Mouse (Mus musculus) cerebellum, adult 8-10 months (tissue): ENCODE measurements around the gene Snx27.

Experiments used
- DNase-seq: peaks from one replicate; pipeline ENCODE4 v3.0.0; 2022

Snx27 gene

DNA sequence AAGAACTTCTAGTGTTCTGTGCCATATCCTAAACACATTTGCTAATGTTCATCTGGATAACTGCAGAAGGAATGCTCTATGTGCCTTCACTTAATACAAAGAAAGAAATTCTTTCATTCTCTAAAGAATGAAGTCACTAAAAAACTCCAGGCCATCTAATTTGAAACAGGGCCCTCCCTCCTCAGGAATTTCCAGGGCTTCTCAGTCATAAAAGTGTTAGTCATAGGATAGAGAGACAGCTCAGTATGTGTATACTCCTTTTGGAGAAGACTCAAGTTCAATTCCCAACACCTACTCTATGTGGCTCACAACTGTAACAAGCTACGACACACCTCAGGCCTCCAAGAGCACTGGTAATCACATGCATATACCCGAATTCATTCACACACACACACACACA, 17.0 kb downstream of the Snx27 start:
- no peak for DNase-seq

DNA sequence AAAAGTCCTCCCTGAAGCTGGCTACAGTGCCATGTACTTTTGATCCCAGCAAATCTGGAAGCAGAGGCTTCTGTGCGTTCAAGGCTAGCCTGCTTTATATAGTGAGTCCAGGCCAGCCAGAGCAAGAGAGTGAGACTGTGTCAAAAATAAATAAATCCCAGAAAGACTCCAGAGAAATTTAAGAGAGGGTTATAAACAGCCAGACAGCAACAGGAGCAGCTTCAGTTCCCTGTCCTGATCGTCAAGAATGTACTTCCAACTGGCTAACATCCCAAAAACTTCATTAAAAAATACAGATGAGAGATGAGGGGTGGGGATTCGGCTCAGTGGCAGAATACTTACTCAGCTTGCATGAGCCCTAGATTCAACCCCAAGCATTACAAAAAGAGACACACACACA, 17.4 kb downstream of the Snx27 start:
- no peak for DNase-seq

DNA sequence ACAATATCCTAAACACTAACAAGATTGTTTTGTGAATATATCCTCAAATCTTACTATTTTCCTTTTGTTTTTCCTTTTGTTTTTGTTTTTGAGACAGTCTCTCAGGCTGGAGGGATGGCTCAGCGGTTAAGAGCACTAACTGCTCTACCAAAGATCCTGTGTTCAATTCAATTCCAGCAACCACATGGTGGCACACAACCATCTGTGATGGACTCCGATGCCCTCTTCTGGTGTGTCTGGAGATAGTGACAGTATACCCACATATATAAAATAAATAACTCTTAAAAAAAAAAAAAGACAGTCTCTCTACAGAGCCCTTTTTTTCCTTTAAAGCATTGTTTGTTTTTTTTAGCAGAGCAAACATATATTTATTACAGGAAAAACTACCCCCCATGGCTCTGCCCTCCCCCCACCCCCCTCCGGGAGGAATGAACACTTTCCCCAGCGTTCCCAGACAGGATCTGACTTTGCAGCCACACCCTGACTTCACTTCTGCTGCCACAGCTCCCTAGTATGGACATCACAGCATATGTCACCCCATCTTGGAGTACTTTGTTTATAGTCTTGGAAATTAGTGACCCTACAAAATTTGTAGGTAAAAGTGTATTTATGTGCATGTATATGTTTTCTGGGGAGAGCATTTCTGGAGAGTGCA, 18.0 kb downstream of the Snx27 start:
- DNase-seq = no peak

DNA sequence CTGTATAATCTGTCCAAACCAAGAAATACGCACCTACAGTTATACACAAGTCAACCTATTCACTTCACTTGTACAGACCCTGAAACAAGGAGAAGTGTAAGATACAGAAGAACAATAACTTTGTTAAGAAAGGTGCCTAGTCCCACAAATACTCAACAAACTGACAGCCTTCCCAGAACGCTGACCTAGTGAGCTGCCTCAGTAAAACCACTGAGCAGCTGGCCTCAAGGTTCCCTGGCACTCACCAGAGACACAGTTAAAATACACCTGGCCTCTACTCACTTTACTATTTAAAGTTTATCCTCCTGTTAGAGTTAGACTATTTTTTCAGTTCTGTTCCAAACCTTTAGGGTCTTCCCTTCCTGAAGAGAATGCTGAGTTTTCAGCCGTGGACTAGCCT, 19.4 kb downstream of the Snx27 start:
- no peak for DNase-seq

DNA sequence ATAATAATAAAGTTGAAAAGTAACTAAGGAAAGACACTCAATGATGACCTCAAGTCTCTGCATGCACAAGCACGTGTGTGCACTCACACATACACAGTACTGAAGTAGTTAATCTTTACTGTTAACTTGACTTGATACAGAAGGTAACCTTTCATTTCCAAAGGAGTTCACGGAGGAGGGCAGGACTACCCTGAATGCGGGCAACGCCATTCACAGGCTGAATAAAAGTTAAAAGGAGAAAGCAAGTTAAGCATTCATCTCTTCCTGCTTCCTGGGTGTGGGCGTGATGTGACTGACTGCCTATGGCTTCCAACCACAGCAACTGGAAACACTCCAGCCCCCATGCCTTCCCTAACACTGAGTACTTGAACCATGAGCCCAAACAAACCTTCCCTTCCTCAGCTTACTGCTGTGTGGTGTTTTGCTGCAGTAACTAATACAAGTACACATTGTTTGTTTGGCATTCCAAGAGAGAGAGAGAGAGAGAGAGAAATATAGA, 22.5 kb downstream of the Snx27 start:
- no peak for DNase-seq

DNA sequence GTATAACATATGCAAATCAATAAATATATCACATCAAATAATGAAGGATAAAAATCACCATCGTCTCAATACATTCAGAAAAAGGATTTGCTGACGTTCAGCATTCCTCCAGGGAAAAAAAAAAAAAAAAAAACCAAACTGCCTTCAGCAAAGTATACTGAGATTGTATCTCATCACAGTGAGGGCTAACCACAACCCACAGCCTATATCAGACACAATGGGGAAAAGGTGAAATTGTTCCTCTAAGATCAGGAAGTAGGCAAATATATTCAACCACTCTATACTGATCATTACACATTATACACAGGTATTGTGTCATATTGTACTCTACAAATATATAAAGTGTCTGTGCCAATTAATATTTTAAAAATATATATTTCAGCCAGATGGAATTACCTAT, 33.5 kb downstream of the Snx27 start:
- no peak for DNase-seq

DNA sequence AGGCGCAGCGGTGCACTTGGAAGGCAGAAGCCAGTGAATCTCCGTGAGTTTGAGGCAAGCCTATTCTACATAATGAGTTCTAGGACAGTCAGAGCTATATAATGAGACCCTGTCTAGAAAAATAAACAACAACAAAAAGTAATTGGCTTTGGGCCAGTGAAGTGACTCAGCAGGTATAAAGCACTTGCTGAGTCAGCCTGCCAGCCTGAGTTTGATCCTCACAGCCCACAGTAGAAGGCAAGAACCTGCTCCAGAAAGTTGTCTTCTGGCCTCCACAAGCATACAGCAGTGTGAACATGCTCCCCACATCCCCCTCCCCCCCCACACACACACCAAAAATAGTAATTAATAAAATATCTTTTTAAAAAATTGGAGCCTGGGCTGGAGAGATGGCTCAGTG, 45.3 kb downstream of the Snx27 start:
- no peak for DNase-seq

DNA sequence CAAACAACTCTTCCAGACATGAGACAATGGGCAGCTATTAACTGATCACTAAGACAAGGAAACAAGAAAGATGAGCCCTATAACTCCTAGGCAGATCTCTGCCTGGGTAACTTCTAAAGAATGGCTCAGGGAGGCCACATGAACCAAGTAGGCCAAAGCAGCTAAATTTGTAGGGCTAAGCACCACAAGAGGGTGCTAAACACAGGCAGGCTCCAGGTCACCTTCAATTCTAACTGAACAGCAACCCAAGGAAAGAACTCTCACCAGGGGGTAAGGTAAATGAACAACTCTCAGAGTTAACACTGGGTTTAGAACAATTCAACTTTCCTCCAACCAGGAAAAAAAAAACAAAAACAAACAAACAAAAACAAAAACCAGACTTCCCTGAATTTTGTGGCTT, 48.5 kb downstream of the Snx27 start:
- DNase-seq = peak; percentile 20

DNA sequence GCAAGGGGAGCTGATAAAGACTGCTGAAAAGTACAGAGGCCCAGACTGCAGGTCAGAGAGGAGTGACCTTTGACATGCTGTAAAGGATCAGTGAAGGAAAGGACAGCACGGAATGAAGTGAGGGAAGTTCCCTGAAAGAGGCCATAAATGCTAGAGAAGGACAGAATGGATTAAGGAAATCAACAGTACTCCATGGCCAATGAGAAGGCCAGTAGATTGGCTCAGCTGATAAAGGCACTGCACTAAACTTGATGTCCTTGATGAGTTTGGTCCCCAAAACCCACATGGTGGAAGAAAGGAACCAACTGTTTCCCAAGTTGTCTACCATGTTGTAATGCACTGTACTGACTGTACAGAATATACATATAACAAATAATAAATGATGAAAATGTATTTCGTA, 55.8 kb downstream of the Snx27 start:
- DNase-seq = no peak

DNA sequence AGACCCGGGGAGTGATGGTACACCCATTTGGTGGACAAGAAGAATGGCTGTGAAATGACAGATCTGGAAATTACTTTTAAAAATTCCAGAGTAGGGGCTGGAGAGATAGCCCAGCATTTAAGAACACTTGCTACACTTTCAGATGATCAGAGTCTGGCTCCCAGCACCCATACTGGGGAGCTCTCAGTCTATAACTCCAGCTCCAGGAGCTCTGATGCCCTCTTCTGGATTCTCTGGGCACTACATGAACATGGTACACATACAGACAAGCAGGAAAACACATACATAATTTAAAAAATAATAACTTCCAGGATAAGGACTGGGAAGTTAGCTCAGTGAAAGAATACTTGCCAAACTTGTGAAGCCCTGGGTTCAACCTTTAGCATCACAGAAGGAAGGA, 75.9 kb downstream of the Snx27 start:
- no peak for DNase-seq

DNA sequence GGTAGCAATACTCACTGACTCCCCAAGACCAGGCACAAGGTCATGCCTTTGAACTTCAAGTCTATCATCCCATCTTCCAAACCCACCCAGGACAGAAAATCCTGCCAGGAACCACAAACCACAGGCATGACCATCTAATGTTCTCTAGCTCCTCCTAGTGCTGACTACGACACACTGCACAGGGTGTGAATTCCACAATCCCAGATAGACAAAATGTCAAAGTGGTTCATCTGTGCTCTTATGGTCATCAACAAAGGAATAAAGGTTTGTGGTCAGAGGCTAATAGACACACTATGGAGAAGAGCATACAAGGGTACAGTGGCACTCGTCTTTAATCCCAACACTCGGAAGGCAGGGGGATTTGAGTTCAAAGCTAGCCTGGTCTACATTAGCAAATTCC, 80.3 kb downstream of the Snx27 start:
- no peak for DNase-seq

DNA sequence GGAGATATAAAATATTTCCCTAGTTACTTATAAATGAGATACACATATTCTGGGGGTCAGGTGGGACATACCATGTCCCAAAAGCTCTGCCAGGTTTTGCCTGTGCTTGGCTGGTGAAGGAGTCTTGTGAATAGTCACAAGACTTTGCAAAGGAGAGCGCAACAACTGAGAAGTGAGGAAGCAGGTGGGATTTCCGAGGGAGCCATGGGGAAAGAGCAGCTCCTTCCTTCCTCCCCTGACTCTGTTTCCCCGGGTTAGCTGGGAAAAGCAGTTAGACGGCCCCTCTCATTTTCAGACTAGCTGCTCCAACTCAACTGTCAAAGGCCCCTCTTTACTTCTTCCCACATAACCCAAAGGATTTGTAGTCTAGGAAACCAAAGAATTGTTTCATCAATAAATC, 85.4 kb downstream of the Snx27 start:
- no peak for DNase-seq

DNA sequence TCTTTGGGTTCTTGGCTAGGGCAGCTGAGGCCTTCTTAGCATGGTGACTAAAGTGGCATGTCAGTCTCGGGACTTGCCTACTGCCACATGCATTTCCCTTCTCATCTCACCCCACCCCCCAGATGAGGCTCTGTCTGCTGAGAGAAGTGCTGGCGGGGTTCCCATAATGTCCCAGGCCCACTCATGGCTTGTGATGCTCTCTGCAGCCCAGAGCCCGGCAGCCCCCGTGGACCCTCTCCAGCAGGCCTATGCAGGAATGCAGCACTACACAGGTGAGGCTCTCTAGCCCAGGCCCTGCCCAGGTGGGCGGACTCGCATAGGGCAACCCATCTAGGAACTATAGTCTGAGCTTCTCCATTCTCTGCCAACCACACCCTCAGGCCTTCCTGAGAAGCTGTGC, 94.9 kb downstream of the Snx27 start:
- DNase-seq = no peak

DNA sequence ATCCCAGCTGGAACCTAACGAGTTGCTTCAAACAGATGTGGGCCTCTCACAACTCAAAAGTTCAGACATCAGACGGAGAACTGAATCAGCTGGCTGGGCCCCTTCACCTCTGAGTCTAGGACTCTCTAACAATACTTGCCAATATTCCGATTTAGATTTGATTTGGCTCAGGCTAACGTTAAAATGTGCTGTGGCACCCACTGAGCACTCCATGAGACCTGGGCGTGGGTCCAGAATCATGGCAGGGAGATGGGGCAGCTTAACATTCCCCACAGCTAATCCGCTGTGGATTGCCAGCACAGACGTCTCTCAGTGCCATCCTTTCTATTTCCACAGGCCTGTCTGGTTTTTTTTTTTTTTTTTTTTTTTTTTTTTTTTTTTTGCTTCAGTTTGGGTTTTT, 96.6 kb downstream of the Snx27 start:
- DNase-seq = no peak

DNA sequence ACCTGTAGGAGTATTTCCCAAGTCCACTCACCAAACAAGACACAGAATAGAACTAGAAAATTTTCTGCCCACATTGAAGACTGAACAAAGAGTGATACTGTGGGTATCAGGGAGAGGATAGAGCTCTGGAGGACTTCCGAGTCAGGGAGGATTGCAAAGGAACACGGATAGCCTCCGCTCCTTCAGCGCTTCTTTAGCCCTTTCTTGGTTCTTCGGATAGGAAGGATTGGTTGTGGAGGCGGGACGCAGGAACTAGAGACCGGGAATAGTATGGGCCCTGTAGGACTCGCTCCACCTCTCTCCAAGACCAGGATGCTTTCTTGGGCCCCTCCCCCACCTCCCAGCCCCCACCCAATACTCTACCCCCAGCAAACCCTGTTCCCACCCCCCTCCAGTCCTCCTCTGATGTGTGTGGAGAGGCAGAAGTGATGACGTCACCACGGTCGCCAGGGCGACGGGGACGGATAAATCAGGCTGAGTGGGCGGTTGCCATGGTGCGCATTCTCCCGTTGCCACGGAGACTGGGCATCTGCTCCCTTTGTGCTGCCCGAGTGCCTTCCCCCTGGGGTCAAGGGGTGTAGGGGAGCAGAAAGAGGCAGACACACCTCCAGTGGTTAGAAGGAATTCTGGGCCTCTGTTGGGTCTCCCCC, 98.6 kb downstream of the Snx27 start:
- peak; percentile 61 for DNase-seq

DNA sequence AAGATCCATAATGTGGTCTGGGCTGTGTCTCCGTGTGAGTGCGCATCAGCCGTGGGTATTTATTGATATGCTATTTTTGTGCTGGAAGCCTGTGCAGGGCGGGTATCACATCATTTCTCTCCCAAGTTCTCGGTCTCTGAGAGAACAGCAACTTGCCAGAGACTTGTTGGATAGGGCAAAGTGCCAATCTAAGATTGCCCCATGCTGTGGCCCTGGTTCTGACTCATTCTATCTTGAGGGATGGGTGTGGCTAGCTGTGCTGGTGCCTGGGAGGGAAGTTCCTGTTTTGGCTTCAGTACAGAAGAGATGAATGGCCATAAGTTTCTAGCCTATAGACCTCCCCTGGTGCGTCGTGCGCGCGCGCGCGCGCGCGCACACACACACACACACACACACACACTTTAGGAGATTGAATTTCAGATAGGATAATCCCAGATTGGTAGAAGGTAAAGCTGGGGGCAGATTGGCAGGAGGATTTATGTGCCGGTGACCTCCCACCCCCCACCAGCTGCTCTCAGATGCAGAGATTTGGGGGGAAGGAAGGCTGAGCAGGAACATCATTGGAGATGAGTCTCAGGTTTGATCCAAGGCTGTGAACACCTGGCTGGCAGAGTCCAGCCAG, 99.6 kb downstream of the Snx27 start:
- no peak for DNase-seq

DNA sequence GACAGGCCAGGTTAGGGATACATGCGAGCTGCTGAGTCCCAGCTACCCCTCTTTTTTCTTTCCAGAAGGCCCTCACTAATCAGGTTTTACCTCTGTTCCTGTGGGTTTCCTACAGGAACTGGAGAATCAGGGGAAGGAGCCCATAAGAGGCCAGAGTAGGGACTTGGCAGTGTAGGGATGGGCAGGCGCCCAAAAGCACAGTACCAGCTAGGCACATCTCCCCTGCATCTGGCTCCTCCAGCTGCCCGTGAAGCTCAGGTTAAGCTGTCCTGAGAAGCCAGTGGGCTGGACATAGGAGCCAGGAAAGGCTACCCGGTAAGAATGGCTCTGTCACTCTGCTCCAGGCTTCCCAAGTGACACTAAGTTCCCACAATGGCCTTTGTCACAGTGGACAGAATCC, 101.1 kb downstream of the Snx27 start:
- DNase-seq = no peak

DNA sequence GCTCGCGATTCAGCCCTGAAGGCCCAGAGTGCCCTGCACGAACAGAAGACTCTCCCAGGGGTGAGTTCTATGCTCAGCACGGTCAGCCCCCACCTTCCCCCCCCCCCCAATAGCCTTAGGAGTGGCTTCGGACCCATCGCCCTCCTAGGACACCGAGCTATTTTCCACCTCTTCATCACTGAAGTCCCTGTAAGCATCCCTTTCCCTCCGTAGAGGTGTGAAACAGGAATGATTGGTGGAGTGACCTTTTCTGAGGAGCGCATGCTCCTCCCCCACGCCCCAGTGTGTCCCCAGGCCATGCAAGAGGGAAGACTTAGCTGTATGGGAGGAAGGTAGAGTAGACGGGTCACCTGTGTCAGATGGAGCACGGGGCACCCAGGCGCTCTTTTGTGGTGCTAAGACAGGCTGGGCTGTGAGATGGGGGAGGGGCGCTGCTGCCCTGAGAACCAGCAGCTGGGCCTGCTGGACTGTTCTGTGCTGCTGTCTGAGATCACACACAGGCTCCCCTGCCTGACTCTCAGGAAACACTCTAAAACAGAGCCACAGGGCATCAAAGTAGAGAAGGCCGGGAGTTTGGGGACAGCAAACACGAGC, 102.1 kb downstream of the Snx27 start, which contains the start of gene Riiad1:
Gene Riiad1, minus strand, starts transcription at position 51 of the 594 bp plus-strand sequence.
- no peak for DNase-seq

DNA sequence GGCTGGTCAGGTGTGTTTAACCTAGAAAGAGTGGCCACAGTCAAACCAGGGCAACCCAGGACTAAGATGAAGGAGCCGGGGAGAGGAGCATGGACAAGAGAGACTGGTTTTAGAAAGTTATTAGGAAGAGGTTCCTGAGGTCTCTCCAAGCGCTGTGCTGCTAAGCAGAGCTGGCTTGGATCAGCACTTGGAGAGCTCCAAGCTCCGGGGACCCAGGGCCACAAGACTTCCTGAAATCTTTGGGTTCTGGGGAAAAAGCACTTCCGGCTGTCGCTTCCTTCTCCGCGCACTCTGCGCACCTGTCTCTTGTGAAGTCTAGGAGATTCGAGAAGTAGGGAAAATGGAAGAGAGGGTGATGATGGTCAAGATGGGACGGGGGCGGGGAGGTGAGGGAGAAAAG, 103.0 kb downstream of the Snx27 start:
- no peak for DNase-seq

DNA sequence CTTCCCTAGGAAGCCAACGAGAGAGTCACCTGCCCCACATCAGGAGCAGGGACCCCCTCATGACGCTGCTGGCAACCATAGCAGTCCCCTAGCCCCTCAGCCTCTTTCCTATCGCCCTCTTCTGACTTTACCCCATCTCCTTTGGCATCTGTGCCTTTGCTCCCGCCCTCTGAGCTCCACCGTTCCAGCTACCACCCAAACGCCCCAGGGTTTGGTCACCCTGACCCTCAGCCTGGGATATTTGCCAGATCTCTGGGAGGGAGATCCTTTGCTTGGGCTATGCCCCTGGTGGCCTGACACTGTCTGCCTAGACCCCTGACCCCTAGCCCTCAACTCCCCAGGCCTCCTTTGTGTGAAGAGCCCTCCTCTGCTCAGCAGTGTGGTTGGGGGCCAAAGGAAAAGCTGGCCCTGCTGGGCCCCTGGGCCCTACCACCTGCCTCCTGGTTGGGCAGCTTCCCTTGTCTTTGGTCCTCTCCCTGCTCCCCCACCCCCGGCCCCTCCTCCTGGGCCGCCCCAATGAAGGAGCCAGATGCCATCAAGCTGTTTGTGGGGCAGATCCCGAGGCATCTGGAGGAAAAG, 103.8 kb downstream of the Snx27 start:
- peak; percentile 53 for DNase-seq

DNA sequence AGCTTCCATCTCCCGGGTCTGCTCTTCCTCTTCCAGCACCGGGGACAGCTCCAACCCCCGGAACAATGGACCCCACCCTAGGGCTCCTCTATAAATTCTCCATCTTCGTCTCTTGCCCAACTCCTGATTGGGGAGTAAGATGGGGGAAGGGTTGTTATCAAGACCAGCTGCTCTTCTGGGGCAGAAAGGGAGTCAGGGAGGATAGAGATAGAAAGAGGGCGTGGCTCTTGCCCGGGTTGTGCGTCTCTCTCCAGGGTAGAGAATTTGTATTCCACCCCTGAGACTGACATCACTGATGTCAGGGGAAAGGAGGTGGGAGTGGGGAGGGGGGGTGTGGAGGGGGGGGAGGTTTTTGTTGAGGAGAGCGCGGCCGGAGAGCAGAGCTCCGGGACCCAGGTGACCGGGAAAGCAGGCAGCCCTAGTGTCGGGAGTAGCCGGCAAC, 104.5 kb downstream of the Snx27 start, which contains the start of gene Celf3:
Gene Celf3, plus strand, starts transcription at position 315 of the 442 bp plus-strand sequence.
- peak; percentile 75 for DNase-seq

DNA sequence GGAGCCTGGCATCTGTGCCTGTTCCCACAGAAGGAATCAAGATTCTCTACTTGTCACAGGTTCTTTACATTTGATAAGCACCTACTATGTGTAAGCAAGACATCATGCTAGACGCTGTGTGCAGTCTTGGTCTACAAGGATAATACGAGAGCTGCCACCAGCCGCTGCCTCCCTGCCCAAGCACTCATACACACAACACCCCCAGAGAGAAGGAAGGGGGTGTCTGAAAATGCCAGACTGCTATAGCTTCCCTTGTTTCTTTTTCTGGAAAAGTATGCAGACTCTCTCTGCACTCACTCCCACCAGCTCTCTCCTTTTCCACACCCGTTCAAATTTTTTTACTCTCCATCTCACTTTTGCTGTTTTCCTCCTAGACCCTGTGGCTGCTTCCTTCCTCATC, 105.1 kb downstream of the Snx27 start:
- DNase-seq = no peak

DNA sequence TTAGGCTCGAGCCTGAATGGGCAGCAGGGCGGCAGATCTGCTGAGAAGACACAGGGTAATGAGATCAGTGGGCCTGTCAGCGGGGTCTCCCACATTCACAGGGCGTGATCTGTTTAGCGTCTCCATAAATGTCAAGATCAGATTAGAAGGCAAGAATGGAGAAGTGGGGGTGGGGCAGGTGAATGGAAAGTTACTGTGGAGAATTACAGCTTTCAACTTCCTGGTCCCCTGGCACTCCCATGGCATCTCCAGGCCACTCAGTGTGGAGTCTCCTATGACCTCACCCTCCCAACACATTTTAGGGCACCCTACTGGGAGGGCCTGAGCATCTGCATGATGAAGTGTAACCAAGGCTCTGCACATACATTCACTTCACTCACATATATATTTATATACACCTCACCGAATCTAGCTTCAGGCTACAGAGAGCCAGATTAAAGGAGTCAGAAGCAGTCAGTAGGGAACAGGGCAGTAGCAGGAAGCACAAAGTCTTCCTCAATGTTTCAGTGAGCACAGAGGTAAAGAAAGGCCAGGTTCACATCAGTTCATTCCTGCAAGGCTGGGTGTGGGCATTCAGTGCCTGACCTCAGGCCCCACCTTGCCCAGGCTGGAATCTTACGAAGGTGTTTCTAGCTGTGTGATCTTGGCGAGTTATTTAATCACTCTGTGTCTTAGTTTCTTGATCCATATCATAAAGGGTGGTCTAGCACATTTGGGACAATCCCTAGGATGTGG, 106.0 kb downstream of the Snx27 start:
- no peak for DNase-seq
